Mouse (Mus musculus): ENCODE results near the gene Prtg. TPM values are rescaled to one million over a fixed set of nuclear protein-coding genes. Genes with fewer than 3 reads are reported as not detected.

The Prtg gene
- polyA plus RNA-seq (2014; fragmentation: Nextera tagmentation; extraction: Ambion mirVana), result 1.3 TPM in 2 replicates

DNA sequence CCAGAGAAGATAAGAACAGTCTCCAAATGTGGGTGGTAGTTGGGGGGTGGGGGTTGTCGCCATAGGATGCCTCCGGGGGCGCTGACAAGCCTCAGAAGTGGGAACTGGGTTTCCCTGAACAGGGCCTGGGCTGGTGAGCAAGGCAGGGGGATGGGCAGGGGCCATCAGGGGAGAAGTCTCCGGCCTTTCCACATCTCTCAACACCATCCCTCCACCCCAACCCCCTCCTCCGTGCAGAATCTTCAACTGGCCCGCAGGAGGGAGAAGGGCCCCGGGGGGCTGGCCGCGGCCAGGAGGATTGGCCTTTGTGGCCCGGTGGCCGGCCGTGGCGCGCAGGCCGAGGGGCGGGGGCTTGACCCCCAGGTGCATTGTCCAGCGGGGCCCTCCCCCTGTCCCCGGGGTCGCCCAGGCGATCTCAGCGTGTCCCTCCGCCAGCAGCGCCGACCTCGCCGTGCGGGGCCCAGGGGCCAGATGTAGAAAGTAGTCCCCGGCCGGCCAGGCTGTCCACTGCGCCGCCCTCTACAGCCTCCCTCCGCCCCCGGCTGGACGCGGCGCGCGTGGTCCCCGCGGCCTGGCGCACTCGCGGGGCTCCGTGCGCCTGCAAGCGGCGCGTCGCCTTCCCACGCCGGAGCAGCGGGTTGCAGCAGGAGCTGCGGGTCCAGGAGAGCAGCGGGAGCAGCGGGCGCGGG is at the start of gene Prtg:
Gene Prtg (plus strand): TSS at position 144 of the 689 bp plus-strand sequence.
- Histone ChIP-seq H3K9ac (peak within 1 kb of the TSS; percentile 80), H3K27me3 (ENCODE audit: insufficient read depth, low read length) (no peaks in the 10 kb centered on the region), H3K36me3 (ENCODE audit: insufficient read depth) (no peaks in the 10 kb centered on the region), H3K4me3 (ENCODE audit: low read depth, low read length) (peak within 1 kb of the TSS; percentile 73), H3K4me1 (ENCODE audit: insufficient read depth) (no peaks in the 10 kb centered on the region), H3K27ac (ENCODE audit: low read depth) (peak within 1 kb of the TSS; percentile 79), H3K4me2 (peak within 1 kb of the TSS; percentile 97), H3K9me3 (ENCODE audit: low read depth, low read length) (no peaks in the 10 kb centered on the region)
- WGBS, result under 1% methylated on average over 55 of the region's 57 CpGs
- ATAC-seq (ENCODE audit: insufficient read depth) (peak; percentile 87), DNase-seq (peak; percentile 71)
- TF ChIP-seq CTCF (IDR thresholded peaks at IDR 0.05; ENCODE audit: low read depth), result peak; percentile 33

DNA sequence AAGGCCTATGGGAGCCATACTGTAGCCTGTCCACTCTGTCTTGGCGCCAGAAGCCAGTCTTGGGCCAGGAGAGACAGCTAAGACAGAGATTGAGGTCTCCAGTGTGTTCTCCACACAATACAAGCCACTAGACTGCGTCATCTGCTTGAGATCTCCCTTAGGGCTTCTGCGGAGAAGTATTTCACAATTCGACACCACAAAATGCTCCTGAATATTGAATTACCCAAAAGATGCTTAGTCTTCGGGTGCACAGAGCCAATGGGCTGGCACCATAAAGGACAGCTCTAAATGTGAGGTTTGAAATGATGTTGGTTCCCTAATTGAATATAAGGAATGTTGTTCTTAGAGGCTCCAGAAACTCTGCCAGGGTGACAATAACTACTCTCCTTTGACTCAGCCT is 49.5 kb upstream of the Prtg start:
- DNase-seq, result no peak
- no peak for TF ChIP-seq CTCF (IDR thresholded peaks at IDR 0.05; ENCODE audit: low read depth)
- Histone ChIP-seq H3K9ac (no peak overlapping the region), H3K4me1 (ENCODE audit: insufficient read depth) (no peaks in the 10 kb centered on the region; the same call in 1 of the 2 replicates), H3K4me2 (no peak overlapping the region), H3K27ac (ENCODE audit: low read depth) (no peak overlapping the region), H3K27me3 (ENCODE audit: insufficient read depth, low read length) (no peaks in the 10 kb centered on the region), H3K36me3 (ENCODE audit: insufficient read depth) (no peaks in the 10 kb centered on the region), H3K4me3 (ENCODE audit: low read depth, low read length) (no peak overlapping the region), H3K9me3 (ENCODE audit: low read depth, low read length) (no peaks in the 10 kb centered on the region)
- no peak for ATAC-seq (ENCODE audit: insufficient read depth)
- WGBS, result 79% methylated on average over 5 of the region's 5 CpGs

DNA sequence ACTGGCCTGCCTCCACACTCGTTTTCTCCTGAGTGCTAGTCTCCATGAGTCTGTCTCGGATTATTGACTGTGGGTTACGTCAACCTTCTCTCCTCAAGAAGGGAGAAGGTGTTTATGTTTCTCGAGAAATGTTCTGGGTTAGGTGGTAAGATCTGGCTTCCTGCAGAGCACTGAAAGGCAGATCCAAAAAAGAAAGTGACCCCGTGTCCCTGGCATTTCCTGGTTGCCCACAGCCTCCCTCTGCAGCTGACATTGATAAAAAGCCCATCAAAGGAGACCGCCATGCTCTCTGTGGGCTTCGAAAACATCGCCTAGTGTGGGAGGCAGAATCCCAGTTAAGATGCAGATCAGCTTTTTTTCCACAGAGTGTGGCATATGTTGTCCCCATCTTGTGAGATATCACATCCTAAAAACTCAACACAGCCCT is 48.0 kb upstream of the Prtg start:
- DNase-seq, result no peak

DNA sequence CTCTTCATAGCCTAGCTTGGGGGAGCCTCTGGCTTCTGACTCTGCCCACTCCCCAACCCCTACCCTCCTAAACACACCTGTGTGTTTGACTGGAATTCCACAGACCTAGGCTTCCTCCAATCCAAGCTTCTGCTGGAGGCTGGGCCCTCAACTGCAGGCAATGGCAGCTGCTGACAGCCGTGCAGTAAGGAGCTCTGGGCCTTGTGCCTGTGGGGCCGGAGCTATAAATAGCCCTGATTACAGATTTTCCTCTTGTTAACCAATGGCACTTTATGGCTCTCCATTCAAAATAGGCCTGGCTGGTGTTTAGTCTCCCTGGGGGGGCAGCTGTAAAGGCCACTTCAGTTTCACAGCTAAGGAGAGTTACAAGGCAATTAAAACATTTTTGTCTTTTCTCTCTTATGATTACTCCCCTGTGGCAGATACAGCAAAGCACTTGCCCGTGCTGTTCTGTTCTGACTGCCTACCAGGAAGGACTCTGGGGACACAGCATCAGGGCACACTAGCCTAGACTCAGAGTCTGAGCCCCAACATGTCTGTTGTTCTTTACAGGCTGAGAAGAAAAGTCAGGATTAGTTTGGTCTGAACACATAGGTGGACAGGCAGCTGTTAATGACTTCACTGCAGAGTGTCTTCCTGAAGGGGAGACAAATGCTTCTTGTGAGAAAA is 43.5 kb upstream of the Prtg start:
- Histone ChIP-seq H3K4me2 (no peak overlapping the region), H3K4me3 (ENCODE audit: low read depth, low read length) (no peak overlapping the region), H3K9me3 (ENCODE audit: low read depth, low read length) (no peaks in the 10 kb centered on the region), H3K36me3 (ENCODE audit: insufficient read depth) (no peaks in the 10 kb centered on the region), H3K27ac (ENCODE audit: low read depth) (peak overlapping the region; percentile 1; the same call in 1 of the 2 replicates), H3K9ac (no peak overlapping the region; the same call in 1 of the 2 replicates), H3K4me1 (ENCODE audit: insufficient read depth) (no peaks in the 10 kb centered on the region; the same call in 1 of the 2 replicates), H3K27me3 (ENCODE audit: insufficient read depth, low read length) (no peaks in the 10 kb centered on the region)
- no peak for TF ChIP-seq CTCF (IDR thresholded peaks at IDR 0.05; ENCODE audit: low read depth)
- peak; percentile 76 for DNase-seq
- WGBS, result 14% methylated on average over 3 of the region's 3 CpGs
- peak; percentile 62 for ATAC-seq (ENCODE audit: insufficient read depth)

More for the DNA sequence above, 48.0 kb upstream of the Prtg start:
- ATAC-seq (ENCODE audit: insufficient read depth), result no peak
- H3K4me2 ChIP-seq, result no peak overlapping the region
- no peaks in the 10 kb centered on the region for H3K9me3 ChIP-seq (ENCODE audit: low read depth, low read length)
- H3K27ac ChIP-seq (ENCODE audit: low read depth), result no peak overlapping the region
- H3K9ac ChIP-seq, result no peak overlapping the region
- H3K4me3 ChIP-seq (ENCODE audit: low read depth, low read length), result no peak overlapping the region
- 26% methylated on average over 8 of the region's 8 CpGs for WGBS
- H3K4me1 ChIP-seq (ENCODE audit: insufficient read depth), result no peaks in the 10 kb centered on the region; the same call in 1 of the 2 replicates
- no peaks in the 10 kb centered on the region for H3K27me3 ChIP-seq (ENCODE audit: insufficient read depth, low read length)
- TF ChIP-seq CTCF (IDR thresholded peaks at IDR 0.05; ENCODE audit: low read depth), result no peak
- no peaks in the 10 kb centered on the region for H3K36me3 ChIP-seq (ENCODE audit: insufficient read depth)

DNA sequence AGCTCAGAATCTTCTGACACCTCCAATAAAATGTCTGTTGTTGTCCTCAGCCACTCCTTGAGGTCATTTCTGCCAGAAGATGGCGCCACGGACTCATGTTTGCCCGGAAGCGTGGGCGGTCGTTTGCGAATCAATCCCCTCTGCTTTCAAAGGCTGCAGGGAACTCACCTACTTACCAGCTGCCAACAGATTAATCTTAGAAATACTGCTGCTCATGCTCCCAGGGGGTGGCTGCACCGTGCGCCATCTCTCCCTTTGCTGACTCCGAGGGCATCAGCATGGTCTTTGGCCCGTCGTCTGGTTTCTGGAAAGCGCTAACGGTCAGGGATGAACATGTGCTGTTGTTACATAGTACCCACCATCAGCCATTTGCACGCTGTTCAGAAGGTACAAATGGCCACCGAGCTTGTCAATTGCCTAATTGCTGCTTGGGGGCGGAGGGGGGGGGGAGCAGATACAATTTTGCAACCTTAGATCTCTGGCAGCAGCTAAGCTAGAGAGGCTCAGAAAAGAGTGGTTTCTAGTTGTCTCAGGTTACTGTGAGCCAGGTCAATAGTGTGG is 39.8 kb upstream of the Prtg start:
- ATAC-seq (ENCODE audit: insufficient read depth) (peak; percentile 76), DNase-seq (peak; percentile 96)
- H3K9me3 ChIP-seq (ENCODE audit: low read depth, low read length), result no peaks in the 10 kb centered on the region
- no peak overlapping the region for H3K27ac ChIP-seq (ENCODE audit: low read depth)
- no peaks in the 10 kb centered on the region for H3K27me3 ChIP-seq (ENCODE audit: insufficient read depth, low read length)
- no peaks in the 10 kb centered on the region; the same call in 1 of the 2 replicates for H3K4me1 ChIP-seq (ENCODE audit: insufficient read depth)
- H3K4me2 ChIP-seq, result peak overlapping the region; percentile 75
- TF ChIP-seq CTCF (IDR thresholded peaks at IDR 0.05; ENCODE audit: low read depth), result peak; percentile 88
- peak overlapping the region; percentile 43; the same call in 1 of the 2 replicates for H3K9ac ChIP-seq
- H3K36me3 ChIP-seq (ENCODE audit: insufficient read depth), result no peaks in the 10 kb centered on the region
- peak overlapping the region; percentile 33 for H3K4me3 ChIP-seq (ENCODE audit: low read depth, low read length)
- 1% methylated on average over 17 of the region's 17 CpGs for WGBS

DNA sequence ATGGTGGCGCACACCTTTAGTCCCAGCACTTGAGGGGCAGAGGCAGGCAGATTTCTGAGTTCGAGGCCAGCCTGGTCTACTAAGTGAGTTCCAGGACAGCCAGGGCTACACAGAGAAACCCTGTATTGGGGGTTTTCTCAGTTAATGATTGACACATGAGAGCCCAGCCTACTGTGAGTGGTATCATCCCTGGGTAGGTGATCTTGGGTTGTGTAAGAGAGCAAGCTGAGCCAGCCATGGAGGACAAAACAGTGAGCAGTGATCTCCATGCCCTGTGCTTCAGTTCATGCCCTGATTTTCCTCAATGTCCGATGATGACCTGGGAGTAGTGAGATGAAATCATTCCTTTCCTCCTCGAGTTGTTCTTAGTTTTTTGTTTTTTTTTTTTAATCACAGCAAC is 31.7 kb upstream of the Prtg start:
- Histone ChIP-seq H3K27me3 (ENCODE audit: insufficient read depth, low read length) (no peaks in the 10 kb centered on the region), H3K4me3 (ENCODE audit: low read depth, low read length) (no peak overlapping the region), H3K4me1 (ENCODE audit: insufficient read depth) (peaks cover 5% of the 10 kb centered on the region; the same call in 1 of the 2 replicates), H3K27ac (ENCODE audit: low read depth) (no peak overlapping the region), H3K36me3 (ENCODE audit: insufficient read depth) (no peaks in the 10 kb centered on the region), H3K4me2 (no peak overlapping the region), H3K9me3 (ENCODE audit: low read depth, low read length) (no peaks in the 10 kb centered on the region; the same call in 1 of the 2 replicates), H3K9ac (no peak overlapping the region)
- DNase-seq, result no peak
- no peak for TF ChIP-seq CTCF (IDR thresholded peaks at IDR 0.05; ENCODE audit: low read depth)
- ATAC-seq (ENCODE audit: insufficient read depth), result no peak
- WGBS, result 85% methylated on average over 4 of the region's 4 CpGs

DNA sequence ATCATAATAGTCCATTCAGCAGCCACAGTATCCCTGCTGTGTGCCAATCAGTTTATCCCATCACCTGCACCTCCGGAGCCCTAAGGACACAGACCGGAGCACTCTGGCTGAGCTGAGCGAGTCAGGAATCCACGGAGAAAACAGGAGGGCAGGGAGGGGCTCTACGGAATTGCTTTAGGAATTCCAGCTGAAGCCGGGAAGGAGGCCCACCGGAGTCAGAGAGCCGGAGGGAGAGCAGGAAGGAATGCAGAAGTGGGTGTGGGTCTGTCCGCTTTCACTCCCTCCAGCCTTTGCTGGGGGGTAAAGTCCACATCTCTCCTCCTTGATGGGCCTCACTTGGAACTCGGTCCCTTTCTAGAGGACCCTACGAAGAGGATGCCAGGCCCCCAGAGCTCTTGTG is 27.7 kb upstream of the Prtg start:
- Histone ChIP-seq H3K4me2 (no peak overlapping the region), H3K9ac (no peak overlapping the region), H3K4me1 (ENCODE audit: insufficient read depth) (peaks cover 18% of the 10 kb centered on the region), H3K9me3 (ENCODE audit: low read depth, low read length) (no peaks in the 10 kb centered on the region; the same call in 1 of the 2 replicates), H3K27me3 (ENCODE audit: insufficient read depth, low read length) (no peaks in the 10 kb centered on the region), H3K27ac (ENCODE audit: low read depth) (no peak overlapping the region), H3K36me3 (ENCODE audit: insufficient read depth) (no peaks in the 10 kb centered on the region), H3K4me3 (ENCODE audit: low read depth, low read length) (no peak overlapping the region)
- no peak for ATAC-seq (ENCODE audit: insufficient read depth)
- no peak for TF ChIP-seq CTCF (IDR thresholded peaks at IDR 0.05; ENCODE audit: low read depth)
- no peak for DNase-seq
- 36% methylated on average over 11 of the region's 11 CpGs for WGBS
